8 mouse cellular contexts compared by ENCODE assay signal in the genomic region with DNA sequence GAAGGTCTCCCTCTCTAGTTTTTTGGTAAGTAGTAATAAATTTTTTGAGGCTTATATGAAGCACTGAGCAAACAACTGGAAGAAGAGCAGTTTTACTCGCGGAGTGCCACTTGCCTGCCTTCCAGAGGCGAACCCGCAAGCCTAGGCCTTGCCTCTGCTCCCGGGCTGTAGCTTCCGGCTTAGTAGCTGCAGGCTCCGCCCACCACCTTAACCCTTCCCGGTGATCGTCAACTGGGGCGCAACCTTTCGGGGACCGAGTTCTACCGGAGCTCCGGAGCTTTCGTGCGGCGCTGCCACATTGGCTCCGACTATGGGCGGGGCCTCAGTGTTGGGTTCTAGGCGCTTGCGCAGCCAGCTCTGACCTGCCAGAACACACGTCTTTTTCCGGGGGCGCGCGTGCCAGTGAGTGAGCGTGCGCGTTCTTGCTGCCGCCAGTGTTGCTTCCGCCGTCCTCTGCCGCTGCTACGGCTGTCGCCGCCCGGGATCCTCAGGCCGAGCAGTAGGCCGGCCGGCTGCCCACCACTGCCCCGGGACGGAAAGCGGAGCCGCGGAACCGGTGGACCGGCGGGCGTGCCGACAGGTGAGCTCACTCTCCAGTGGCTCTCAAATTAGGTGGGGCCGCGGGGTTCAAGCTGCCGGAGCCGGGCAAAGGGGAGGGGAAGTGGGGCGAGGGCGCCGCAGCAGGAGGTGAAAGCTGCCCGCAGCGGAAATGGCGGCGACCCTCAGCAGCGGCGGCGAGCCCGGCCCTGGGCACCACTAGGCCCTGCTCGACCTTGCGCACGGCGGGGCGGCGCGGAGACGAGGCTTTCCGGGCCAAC. TPM values are rescaled to one million over a fixed set of nuclear protein-coding genes. Genes with fewer than 3 reads are reported as not detected.
DNase-seq lines count a peak whose midpoint lies in the region; ATAC-seq and TF ChIP-seq lines count a peak whose summit lies in the region.

Gene Dnajc5 (plus strand): TSS at position 368 of the 818 bp plus-strand sequence.

- no peaks in the 10 kb centered on the region for H3K27me3 ChIP-seq in kidney, embryonic 14.5 days (ENCODE audit: control insufficient read depth, insufficient read depth, low read length)
- H3K27me3 ChIP-seq in limb, embryonic 15.5 days = no peaks in the 10 kb centered on the region

- peak within 1 kb of the TSS; percentile 89 for H3K27ac ChIP-seq in bone marrow macrophage, adult 2 months (ENCODE audit: insufficient read depth, low read depth, low read length)
- peak within 1 kb of the TSS; percentile 94 for H3K27ac ChIP-seq in embryonic fibroblast, embryonic 13.5 days (ENCODE audit: insufficient read depth, low read length)
- H3K27ac ChIP-seq in kidney, embryonic 14.5 days (ENCODE audit: low read depth, low read length) = peak within 1 kb of the TSS; percentile 96
- peak within 1 kb of the TSS; percentile 97 for H3K27ac ChIP-seq in limb, embryonic 15.5 days

- under 1% methylated on average over 74 of the region's 74 CpGs for WGBS in kidney, embryonic 14.5 days
- WGBS in limb, embryonic 15.5 days = under 1% methylated on average over 74 of the region's 74 CpGs

- H3K4me2 ChIP-seq in kidney, embryonic 14.5 days (replicated peaks; ENCODE audit: low read depth, low read length) = peak within 1 kb of the TSS; percentile 64
- peak within 1 kb of the TSS; percentile 51 for H3K4me2 ChIP-seq in limb, embryonic 15.5 days

- no peak for TF ChIP-seq POLR2A in bone marrow macrophage, adult 2 months (IDR thresholded peaks at IDR 0.05; ENCODE audit: borderline replicate concordance, low read depth, low read length)
- TF ChIP-seq POLR2A in embryonic fibroblast, embryonic 13.5 days (IDR thresholded peaks at IDR 0.05; ENCODE audit: low read depth, low read length) = peak; percentile 80

- H3K4me3 ChIP-seq in bone marrow macrophage, adult 2 months (ENCODE audit: insufficient read depth, low read length) = peak within 1 kb of the TSS; percentile 98
- H3K4me3 ChIP-seq in embryonic fibroblast, embryonic 13.5 days (ENCODE audit: insufficient read depth, low read length) = peak within 1 kb of the TSS; percentile 72
- peak within 1 kb of the TSS; percentile 94 for H3K4me3 ChIP-seq in kidney, embryonic 14.5 days (ENCODE audit: low read length)
- H3K4me3 ChIP-seq in limb, embryonic 15.5 days = peak within 1 kb of the TSS; percentile 96

- DNase-seq in A20 (ENCODE audit: low read depth, low spot score) = peak; percentile 99
- peak; percentile 98 for DNase-seq in heart, adult 9 months (ENCODE audit: low spot score in 2 of 2)
- DNase-seq in monocyte, adult 2 months (ENCODE audit: low read depth in 1 of 2, low spot score in 2 of 2) = peak; percentile 88 to 94
- peak; percentile 99 for DNase-seq in spleen, postnatal 36 days (ENCODE audit: low spot score in 2 of 2)

- no peak for TF ChIP-seq CTCF in bone marrow macrophage, adult 2 months (IDR thresholded peaks at IDR 0.05; ENCODE audit: low read depth, low read length)
- TF ChIP-seq CTCF in embryonic fibroblast, embryonic 13.5 days (IDR thresholded peaks at IDR 0.05; ENCODE audit: borderline replicate concordance, insufficient read depth, low read length) = no peak

- no peaks in the 10 kb centered on the region for H3K9me3 ChIP-seq in kidney, embryonic 14.5 days (ENCODE audit: control insufficient read depth, low read length)
- no peaks in the 10 kb centered on the region for H3K9me3 ChIP-seq in limb, embryonic 15.5 days

- ATAC-seq in kidney, embryonic 14.5 days (ENCODE audit: low FRiP score, low TSS enrichment) = peak; percentile 98
- ATAC-seq in limb, embryonic 15.5 days (ENCODE audit: insufficient number of reproducible peaks, low FRiP score, low TSS enrichment, low read depth) = peak; percentile 98

- peak within 1 kb of the TSS; percentile 96 for H3K9ac ChIP-seq in kidney, embryonic 14.5 days (ENCODE audit: low read depth, low read length)
- peak within 1 kb of the TSS; percentile 90 for H3K9ac ChIP-seq in limb, embryonic 15.5 days

- peaks cover 31% of the 10 kb centered on the region for H3K36me3 ChIP-seq in kidney, embryonic 14.5 days (ENCODE audit: control insufficient read depth, insufficient read depth, low read length)
- peaks cover 24% of the 10 kb centered on the region for H3K36me3 ChIP-seq in limb, embryonic 15.5 days

- peaks cover 21% of the 10 kb centered on the region for H3K4me1 ChIP-seq in bone marrow macrophage, adult 2 months (ENCODE audit: control insufficient read depth, insufficient read depth, low read length)
- no peaks in the 10 kb centered on the region for H3K4me1 ChIP-seq in embryonic fibroblast, embryonic 13.5 days (ENCODE audit: control insufficient read depth, insufficient read depth, low read length)
- H3K4me1 ChIP-seq in kidney, embryonic 14.5 days (ENCODE audit: control insufficient read depth, insufficient read depth, low read length) = peaks cover 15% of the 10 kb centered on the region; the same call in 1 of the 2 replicates
- peaks cover 17% of the 10 kb centered on the region for H3K4me1 ChIP-seq in limb, embryonic 15.5 days

RNA-seq across cellular contexts. Expression of gene Dnajc5, which starts in this region (rescaled TPM):
- 66.3 and 71.7 TPM in 2 replicates for polyA plus RNA-seq in bone marrow macrophage, adult 2 months (2012; ENCODE audit: insufficient read depth, insufficient read length, missing spikeins)
- polyA plus RNA-seq in embryonic fibroblast, embryonic 13.5 days (2011; ENCODE audit: insufficient read length, low read depth, missing spikeins) = 86.7 and 97.4 TPM in 2 replicates
- 41.5 and 82.2 TPM in 2 replicates for polyA plus RNA-seq in kidney, embryonic 14.5 days (2014; fragmentation: Nextera tagmentation; extraction: Ambion mirVana)
- polyA plus RNA-seq in limb, embryonic 15.5 days (2015; fragmentation: Nextera tagmentation; extraction: Ambion mirVana) = 89.3 and 89.5 TPM in 2 replicates

Comparison
In these comparisons a context has a peak if more than half of its experiments do, and no peak if none do; other contexts are left out.
1. Peak in every context shown above with its lines: DNase-seq, ATAC-seq, H3K4me3 ChIP-seq and H3K27ac ChIP-seq.